In the genomic region with DNA sequence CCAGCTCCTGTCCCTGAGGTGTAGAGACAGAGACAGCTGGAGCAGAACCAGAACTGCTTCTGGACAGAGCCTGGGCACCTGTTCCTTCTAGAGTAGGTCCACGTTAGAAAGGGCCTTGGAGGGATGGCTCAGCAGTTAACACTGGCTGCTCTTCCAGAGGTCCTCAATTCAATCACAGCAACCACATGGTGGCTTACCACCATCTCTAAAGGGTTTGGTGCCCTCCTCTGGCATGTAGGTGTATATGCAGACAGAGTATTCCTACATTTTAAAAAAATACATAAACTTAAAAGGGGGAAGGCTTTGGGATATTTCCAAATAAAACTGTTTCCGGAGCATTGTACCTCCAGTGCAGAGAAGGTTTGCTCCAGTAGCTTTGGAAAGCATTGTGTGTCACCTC, we compare ENCODE assay signal across 9 mouse cellular contexts. TPM values are rescaled to one million over a fixed set of nuclear protein-coding genes. Genes with fewer than 3 reads are reported as not detected.
DNase-seq lines count a peak whose midpoint lies in the region; ATAC-seq and TF ChIP-seq lines count a peak whose summit lies in the region.
"Had no signal": no experiment of that assay in that cellular context is flagged by ENCODE, and none has a peak within 500 bp of the region (broad histone marks: within the 10 kb centered on the region; RNA-seq: fewer than 3 reads in every experiment).

No protein-coding gene starts in this region.

- no peaks in the 10 kb centered on the region for H3K27me3 ChIP-seq in forebrain, embryonic 13.5 days
- no peaks in the 10 kb centered on the region for H3K27me3 ChIP-seq in forebrain, embryonic 11.5 days (ENCODE audit: control insufficient read depth, insufficient read depth, low read length)
- H3K27me3 ChIP-seq in liver, adult 2 months (ENCODE audit: control insufficient read depth, insufficient read depth, low read length): no peaks in the 10 kb centered on the region
- no peaks in the 10 kb centered on the region for H3K27me3 ChIP-seq in liver, embryonic 12.5 days (replicated peaks)

- H3K4me1 ChIP-seq in forebrain, embryonic 13.5 days: peaks cover 19% of the 10 kb centered on the region
- 0 out of 2 replicates have a peak, but pooled peaks cover 2% of the 10 kb centered on the region for H3K4me1 ChIP-seq in forebrain, embryonic 11.5 days (replicated peaks; ENCODE audit: control insufficient read depth, insufficient read depth, low read length)
- H3K4me1 ChIP-seq in liver, adult 2 months (ENCODE audit: control insufficient read depth, insufficient read depth, low read length): peaks cover 8% of the 10 kb centered on the region
- H3K4me1 ChIP-seq in liver, embryonic 12.5 days: peaks cover 14% of the 10 kb centered on the region

- no peaks in the 10 kb centered on the region for H3K9me3 ChIP-seq in forebrain, embryonic 13.5 days (replicated peaks)
- H3K9me3 ChIP-seq in forebrain, embryonic 11.5 days (ENCODE audit: control insufficient read depth, low read length): no peaks in the 10 kb centered on the region
- H3K9me3 ChIP-seq in liver, embryonic 12.5 days (replicated peaks): no peaks in the 10 kb centered on the region

- peaks cover 56% of the 10 kb centered on the region for H3K36me3 ChIP-seq in forebrain, embryonic 13.5 days (ENCODE audit: poor library complexity, severe bottlenecking)
- H3K36me3 ChIP-seq in forebrain, embryonic 11.5 days (ENCODE audit: control insufficient read depth, insufficient read depth, low read length): peaks cover 2% of the 10 kb centered on the region; the same call in 1 of the 2 replicates
- peaks cover 26% of the 10 kb centered on the region for H3K36me3 ChIP-seq in liver, adult 2 months (ENCODE audit: control insufficient read depth, insufficient read depth, low read length)
- peaks cover 73% of the 10 kb centered on the region for H3K36me3 ChIP-seq in liver, embryonic 12.5 days

- no peak for DNase-seq in forebrain, embryonic 11.5 days (ENCODE audit: low spot score)
- peak; percentile 49 for DNase-seq in liver, adult 2 months (ENCODE audit: extremely low read depth, low read depth, low spot score)
- DNase-seq in T-cell, adult 2 months (ENCODE audit: low spot score): peak; percentile 41
- DNase-seq in thymus, postnatal 4 days: peak; percentile 42

- no peak overlapping the region for H3K4me2 ChIP-seq in forebrain, embryonic 13.5 days
- H3K4me2 ChIP-seq in forebrain, embryonic 11.5 days (ENCODE audit: low read depth, low read length, severe bottlenecking): no peak overlapping the region
- no peak overlapping the region for H3K4me2 ChIP-seq in liver, embryonic 12.5 days

- H3K9ac ChIP-seq in forebrain, embryonic 13.5 days: no peak overlapping the region
- H3K9ac ChIP-seq in forebrain, embryonic 11.5 days (ENCODE audit: low read length): no peak overlapping the region
- H3K9ac ChIP-seq in liver, adult 2 months (ENCODE audit: low read depth, low read length): no peak overlapping the region
- no peak overlapping the region for H3K9ac ChIP-seq in liver, embryonic 12.5 days

- TF ChIP-seq POLR2A in liver, adult 2 months (IDR thresholded peaks at IDR 0.05; ENCODE audit: extremely low read depth, insufficient read depth, low read length): no peak

- peak; percentile 26; the same call in 1 of the 2 replicates for TF ChIP-seq CTCF in liver, adult 2 months (IDR thresholded peaks at IDR 0.05; ENCODE audit: low read depth, low read length)

- H3K79me2 ChIP-seq in liver, adult 2 months (ENCODE audit: control insufficient read depth, insufficient read depth, low read length): peaks cover 12% of the 10 kb centered on the region; the same call in 1 of the 2 replicates

- peak; percentile 65; the same call in 1 of the 2 replicates for ATAC-seq in forebrain, embryonic 13.5 days
- ATAC-seq in forebrain, embryonic 11.5 days (replicated peaks; ENCODE audit: low FRiP score): no peak; the same call in 1 of the 2 replicates
- ATAC-seq in liver, embryonic 12.5 days: no peak
- peak; percentile 69 for ATAC-seq in granulocyte monocyte progenitor cell, adult 5-6 weeks (replicated peaks; ENCODE audit: poor library complexity, severe bottlenecking)
- peak; percentile 79 for ATAC-seq in megakaryocyte, adult 5-6 weeks (ENCODE audit: poor library complexity, severe bottlenecking)

- H3K27ac ChIP-seq in forebrain, embryonic 13.5 days: no peak overlapping the region
- H3K27ac ChIP-seq in forebrain, embryonic 11.5 days (ENCODE audit: low read depth, low read length): no peak overlapping the region
- no peak overlapping the region for H3K27ac ChIP-seq in liver, adult 2 months (replicated peaks; ENCODE audit: insufficient read depth, low read depth, low read length)
- H3K27ac ChIP-seq in liver, embryonic 12.5 days: no peak overlapping the region

- WGBS in forebrain, embryonic 13.5 days: 49% methylated on average over 2 of the region's 2 CpGs
- WGBS in forebrain, embryonic 11.5 days: 56% methylated on average over 2 of the region's 2 CpGs
- 23% methylated on average over 2 of the region's 2 CpGs for WGBS in liver, adult 2 months
- 46% methylated on average over 2 of the region's 2 CpGs for WGBS in liver, embryonic 12.5 days (ENCODE audit: insufficient replicate concordance)

- no peak overlapping the region for H3K4me3 ChIP-seq in forebrain, embryonic 13.5 days
- no peak overlapping the region for H3K4me3 ChIP-seq in forebrain, embryonic 11.5 days (ENCODE audit: low read depth, low read length)
- no peak overlapping the region for H3K4me3 ChIP-seq in liver, adult 2 months (ENCODE audit: insufficient read depth, low read depth, low read length)
- no peak overlapping the region for H3K4me3 ChIP-seq in liver, embryonic 12.5 days

RNA-seq across cellular contexts. Expression of a gene that starts 5.1 kb away (rescaled TPM):
- 31.8 and 37.8 TPM in 2 replicates for polyA plus RNA-seq in forebrain, embryonic 13.5 days (2015; fragmentation: Nextera tagmentation; extraction: Ambion mirVana)
- 37.2 and 39.8 TPM in 2 replicates for polyA plus RNA-seq in forebrain, embryonic 11.5 days (2014; fragmentation: Nextera tagmentation; extraction: Ambion mirVana)
- 6.9 and 11.5 TPM in 2 replicates for total RNA-seq in liver, adult 2 months (2014; rRNA removed)
- polyA plus RNA-seq in liver, adult 2 months (2012; rRNA removed): 5.4 and 7.1 TPM in 2 replicates
- polyA plus RNA-seq in liver, embryonic 12.5 days (2016; fragmentation: Nextera tagmentation; extraction: Ambion mirVana): 26.8 and 31.4 TPM in 2 replicates
- 26.2 and 39.6 TPM in 2 replicates for total RNA-seq in granulocyte monocyte progenitor cell, adult 5-6 weeks (2014; fragmentation: Nextera tagmentation)
- total RNA-seq in granulocyte monocyte progenitor cell, adult 5-6 weeks (2017): 50.5 and 65.8 TPM in 2 replicates
- total RNA-seq in megakaryocyte, adult 5-6 weeks (2015): 14.0 and 16.6 TPM in 2 replicates
- total RNA-seq in megakaryocyte, adult 5-6 weeks (2017): 38.5 and 39.8 TPM in 2 replicates

RNA-seq across cellular contexts. Expression of a gene that starts 12.0 kb away (rescaled TPM):
- polyA plus RNA-seq in forebrain, embryonic 13.5 days (2015; fragmentation: Nextera tagmentation; extraction: Ambion mirVana): 50.4 and 54.0 TPM in 2 replicates
- 38.9 and 39.9 TPM in 2 replicates for polyA plus RNA-seq in forebrain, embryonic 11.5 days (2014; fragmentation: Nextera tagmentation; extraction: Ambion mirVana)
- total RNA-seq in liver, adult 2 months (2014; rRNA removed): 9.3 and 12.1 TPM in 2 replicates
- 3.8 and 4.4 TPM in 2 replicates for polyA plus RNA-seq in liver, adult 2 months (2012; rRNA removed)
- 14.5 and 15.1 TPM in 2 replicates for polyA plus RNA-seq in liver, embryonic 12.5 days (2016; fragmentation: Nextera tagmentation; extraction: Ambion mirVana)
- 23.7 and 28.9 TPM in 2 replicates for total RNA-seq in granulocyte monocyte progenitor cell, adult 5-6 weeks (2014; fragmentation: Nextera tagmentation)
- 28.1 and 30.5 TPM in 2 replicates for total RNA-seq in granulocyte monocyte progenitor cell, adult 5-6 weeks (2017)
- 21.3 and 22.9 TPM in 2 replicates for total RNA-seq in megakaryocyte, adult 5-6 weeks (2015)
- total RNA-seq in megakaryocyte, adult 5-6 weeks (2017): 22.6 and 26.1 TPM in 2 replicates

RNA-seq across cellular contexts. Expression of a gene that starts 31.6 kb away (rescaled TPM):
- polyA plus RNA-seq in forebrain, embryonic 13.5 days (2015; fragmentation: Nextera tagmentation; extraction: Ambion mirVana): not detected in 2 replicates
- polyA plus RNA-seq in forebrain, embryonic 11.5 days (2014; fragmentation: Nextera tagmentation; extraction: Ambion mirVana): not detected in 2 replicates
- total RNA-seq in liver, adult 2 months (2014; rRNA removed): not detected in 2 replicates
- not detected in 2 replicates for polyA plus RNA-seq in liver, adult 2 months (2012; rRNA removed)
- polyA plus RNA-seq in liver, embryonic 12.5 days (2016; fragmentation: Nextera tagmentation; extraction: Ambion mirVana): not detected in 2 replicates
- total RNA-seq in granulocyte monocyte progenitor cell, adult 5-6 weeks (2014; fragmentation: Nextera tagmentation): not detected in 2 replicates
- total RNA-seq in granulocyte monocyte progenitor cell, adult 5-6 weeks (2017): not detected in 2 replicates
- not detected in 2 replicates for total RNA-seq in megakaryocyte, adult 5-6 weeks (2015)
- total RNA-seq in megakaryocyte, adult 5-6 weeks (2017): not detected in 2 replicates
- total RNA-seq: heart, postnatal 14 days had no signal

RNA-seq across cellular contexts. Expression of a gene that starts 48.6 kb away (rescaled TPM):
- polyA plus RNA-seq in forebrain, embryonic 13.5 days (2015; fragmentation: Nextera tagmentation; extraction: Ambion mirVana): 14.0 and 17.9 TPM in 2 replicates
- polyA plus RNA-seq in forebrain, embryonic 11.5 days (2014; fragmentation: Nextera tagmentation; extraction: Ambion mirVana): 21.4 and 21.7 TPM in 2 replicates
- 0.46 and 0.47 TPM in 2 replicates for total RNA-seq in liver, adult 2 months (2014; rRNA removed)
- 0.20 and 0.22 TPM in 2 replicates for polyA plus RNA-seq in liver, adult 2 months (2012; rRNA removed)
- polyA plus RNA-seq in liver, embryonic 12.5 days (2016; fragmentation: Nextera tagmentation; extraction: Ambion mirVana): 2.9 and 3.1 TPM in 2 replicates
- not detected in 2 replicates for total RNA-seq in granulocyte monocyte progenitor cell, adult 5-6 weeks (2014; fragmentation: Nextera tagmentation)
- total RNA-seq in granulocyte monocyte progenitor cell, adult 5-6 weeks (2017): not detected in 2 replicates
- total RNA-seq in megakaryocyte, adult 5-6 weeks (2015): not detected in 2 replicates
- total RNA-seq in megakaryocyte, adult 5-6 weeks (2017): not detected in 2 replicates

Comparison
In these comparisons a context has a peak if more than half of its experiments do, and no peak if none do; other contexts are left out.
1. ATAC-seq: peak in forebrain, embryonic 13.5 days (single experiment), granulocyte monocyte progenitor cell, adult 5-6 weeks (single experiment) and megakaryocyte, adult 5-6 weeks (single experiment); none in forebrain, embryonic 11.5 days (single experiment) and liver, embryonic 12.5 days (single experiment).